Mouse (Mus musculus) embryonic fibroblast, embryonic 13.5 days (primary cell): ENCODE measurements around the gene Colca2. TPM values are rescaled to one million over a fixed set of nuclear protein-coding genes. Genes with fewer than 3 reads are reported as not detected.

Experiments
- H3K27ac ChIP-seq: 2 replicates; pipeline ENCODE4 v1.5.1; 2012; ENCODE audit warnings: low read length, control low read depth, inconsistent platforms; ENCODE audit not compliant: insufficient read depth
- H3K4me1 ChIP-seq: 2 replicates; pipeline ENCODE4 v1.6.1; 2011; ENCODE audit warnings: low read length; ENCODE audit not compliant: control insufficient read depth, insufficient read depth
- H3K4me3 ChIP-seq: 2 replicates; pipeline ENCODE4 v1.5.1; 2011; ENCODE audit warnings: mild to moderate bottlenecking, control low read depth, low read length; ENCODE audit not compliant: insufficient read depth
- CTCF ChIP-seq: IDR thresholded peaks from 2 replicates; pipeline ENCODE4 v1.5.1; 2011; ENCODE audit warnings: mild to moderate bottlenecking, control low read depth, low read length, moderate library complexity, borderline replicate concordance; ENCODE audit not compliant: insufficient read depth
- POLR2A ChIP-seq: IDR thresholded peaks from 2 replicates; pipeline ENCODE4 v1.6.1; 2011; ENCODE audit warnings: low read depth, mild to moderate bottlenecking, control low read depth, low read length, moderate library complexity
- polyA plus RNA-seq: library from polyadenylated mRNA; stranded (reverse); fragments of >200 nt; gene quantifications from 2 replicates; pipeline ENCODE4 v1.2.4, GENCODE M21; 2011; ENCODE audit warnings: low read depth; ENCODE audit not compliant: missing spikeins, insufficient read length

The Colca2 gene
- 4.2 and 5.4 TPM in 2 replicates for polyA plus RNA-seq

- H3K4me1 ChIP-seq = no peaks in the 10 kb centered on the region
- H3K4me3 ChIP-seq = peak within 1 kb of the TSS; percentile 57
- H3K27ac ChIP-seq = no peak within 1 kb of the TSS; the same call in 1 of the 2 replicates
- TF ChIP-seq POLR2A (peak; percentile 57; the same call in 1 of the 2 replicates), CTCF (no peak)
Measured at GRCm38 (mm10) chr9:51278500-51279381, at the start of gene Colca2. Gene Colca2 (minus strand): TSS chr9:51278569.

- Histone ChIP-seq H3K4me1 (no peaks in the 10 kb centered on the region), H3K4me3 (no peak overlapping the region), H3K27ac (no peak overlapping the region)
- no peak for TF ChIP-seq CTCF
- no peak for TF ChIP-seq POLR2A
Measured at GRCm38 (mm10) chr9:51327555-51327903, 49.2 kb upstream of the Colca2 start.

- Histone ChIP-seq H3K27ac (no peak overlapping the region), H3K4me3 (no peak overlapping the region), H3K4me1 (no peaks in the 10 kb centered on the region)
- TF ChIP-seq CTCF (no peak), POLR2A (no peak)
Measured at GRCm38 (mm10) chr9:51326619-51327554, 48.5 kb upstream of the Colca2 start.

GRCm38 (mm10) chr9:51324406-51325065 is 46.2 kb upstream of the Colca2 start:
- TF ChIP-seq CTCF = no peak
- TF ChIP-seq POLR2A = no peak
- Histone ChIP-seq H3K4me3 (no peak overlapping the region), H3K27ac (no peak overlapping the region), H3K4me1 (no peaks in the 10 kb centered on the region)

- Histone ChIP-seq H3K4me1 (no peaks in the 10 kb centered on the region), H3K4me3 (no peak overlapping the region), H3K27ac (no peak overlapping the region)
- TF ChIP-seq CTCF (no peak), POLR2A (no peak)
Measured at GRCm38 (mm10) chr9:51320096-51320495, 41.7 kb upstream of the Colca2 start.

GRCm38 (mm10) chr9:51318246-51318645 is 39.9 kb upstream of the Colca2 start:
- H3K4me1 ChIP-seq = no peaks in the 10 kb centered on the region
- H3K27ac ChIP-seq = no peak overlapping the region
- H3K4me3 ChIP-seq = no peak overlapping the region
- TF ChIP-seq CTCF (no peak), POLR2A (no peak)

GRCm38 (mm10) chr9:51317322-51317721 is 39.0 kb upstream of the Colca2 start:
- H3K4me3 ChIP-seq = no peak overlapping the region
- H3K4me1 ChIP-seq = no peaks in the 10 kb centered on the region
- TF ChIP-seq CTCF (no peak), POLR2A (no peak)
- no peak overlapping the region for H3K27ac ChIP-seq

GRCm38 (mm10) chr9:51315402-51316063 is 37.2 kb upstream of the Colca2 start:
- H3K4me3 ChIP-seq = no peak overlapping the region
- no peaks in the 10 kb centered on the region for H3K4me1 ChIP-seq
- no peak for TF ChIP-seq CTCF
- H3K27ac ChIP-seq = no peak overlapping the region

GRCm38 (mm10) chr9:51312554-51313317 is 34.4 kb upstream of the Colca2 start:
- TF ChIP-seq CTCF (no peak), POLR2A (no peak)
- H3K4me1 ChIP-seq = no peaks in the 10 kb centered on the region
- H3K27ac ChIP-seq = no peak overlapping the region
- no peak overlapping the region for H3K4me3 ChIP-seq
